Mouse (Mus musculus) neural tube, embryonic 15.5 days (tissue): Measurements from ENCODE around the gene Defb43. TPM values are rescaled to one million over a fixed set of nuclear protein-coding genes. Genes with fewer than 3 reads are reported as not detected.

Source experiments
- ATAC-seq: fragments of 200-750 bp; cut with Nextera tagmentation; 2 replicates; pipeline ENCODE4 v1.8.0; 2017; ENCODE audit warnings: mild to moderate bottlenecking, moderate TSS enrichment, moderate library complexity; ENCODE audit not compliant: low FRiP score
- H3K27ac ChIP-seq: fragments of 300-500 bp; sonication (generic); replicated peaks from 2 replicates; pipeline ENCODE4 v1.5.1; 2015; ENCODE audit warnings: mild to moderate bottlenecking, inconsistent platforms
- H3K27me3 ChIP-seq: fragments of 300-500 bp; sonication (generic); replicated peaks from 2 replicates; pipeline ENCODE4 v1.6.1; 2015; ENCODE audit warnings: inconsistent platforms
- H3K36me3 ChIP-seq: fragments of 300-500 bp; sonication (generic); 2 replicates; pipeline ENCODE4 v1.6.1; 2015; ENCODE audit warnings: inconsistent platforms
- H3K4me1 ChIP-seq: fragments of 300-500 bp; sonication (generic); 2 replicates; pipeline ENCODE4 v1.6.1; 2015; ENCODE audit warnings: inconsistent platforms
- H3K4me2 ChIP-seq: fragments of 300-500 bp; sonication (generic); 2 replicates; pipeline ENCODE4 v1.6.1; 2015; ENCODE audit warnings: inconsistent platforms, mild to moderate bottlenecking, moderate library complexity
- H3K4me3 ChIP-seq: fragments of 300-500 bp; sonication (generic); replicated peaks from 2 replicates; pipeline ENCODE4 v1.5.1; 2015; ENCODE audit warnings: mild to moderate bottlenecking, inconsistent platforms
- H3K9ac ChIP-seq: fragments of 300-500 bp; sonication (generic); replicated peaks from 2 replicates; pipeline ENCODE4 v1.6.1; 2015; ENCODE audit warnings: mild to moderate bottlenecking, inconsistent platforms
- H3K9me3 ChIP-seq: fragments of 300-500 bp; sonication (generic); replicated peaks from 2 replicates; pipeline ENCODE4 v1.6.1; 2016; ENCODE audit warnings: inconsistent platforms
- WGBS: fragments of 180-500 bp; shearing (Covaris S2); methylation state at CpG from one replicate; pipeline ENCODE4 v1.1.7; 2015; ENCODE audit warnings: mixed read lengths; 5-methylcytosine and 5-hydroxymethylcytosine counted together
- polyA plus RNA-seq: library from polyadenylated mRNA; unstranded; fragments of >200 nt; fragmentation: Nextera tagmentation; extraction: Ambion mirVana; gene quantifications from 2 replicates; pipeline ENCODE4 v1.2.1, GENCODE M21; 2015

Gene Defb43
- polyA plus RNA-seq, 1 experiment from 2014 or later, result not detected

DNA sequence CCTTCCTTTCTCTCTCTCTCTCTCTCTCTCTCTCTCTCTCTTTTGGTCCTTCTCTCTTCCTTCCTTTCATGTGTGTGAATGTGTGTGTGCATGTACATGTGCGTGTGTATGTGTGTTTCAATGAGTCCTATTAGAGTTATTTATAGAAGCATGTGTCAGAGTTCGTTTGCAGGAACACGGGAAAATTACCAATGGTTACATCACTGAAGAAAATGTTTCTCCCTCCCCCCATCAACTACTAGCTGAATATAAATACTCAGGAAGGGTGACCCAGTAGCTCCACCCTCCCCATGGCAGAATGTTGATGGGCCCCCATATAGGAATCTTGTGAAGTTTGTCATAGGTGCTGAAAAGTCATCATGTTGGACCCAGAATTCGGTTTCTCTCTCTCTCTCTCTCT lies 1.5 kb downstream of the Defb43 start:
- H3K36me3 ChIP-seq, result no peaks in the 10 kb centered on the region
- H3K4me2 ChIP-seq, result no peak overlapping the region
- no peak for ATAC-seq
- H3K27ac ChIP-seq, result no peak overlapping the region
- H3K9ac ChIP-seq, result no peak overlapping the region
- 89% methylated on average over 4 of the region's 4 CpGs for WGBS
- H3K4me1 ChIP-seq, result no peaks in the 10 kb centered on the region
- no peak overlapping the region for H3K4me3 ChIP-seq
- no peaks in the 10 kb centered on the region for H3K9me3 ChIP-seq
- H3K27me3 ChIP-seq, result no peaks in the 10 kb centered on the region

DNA sequence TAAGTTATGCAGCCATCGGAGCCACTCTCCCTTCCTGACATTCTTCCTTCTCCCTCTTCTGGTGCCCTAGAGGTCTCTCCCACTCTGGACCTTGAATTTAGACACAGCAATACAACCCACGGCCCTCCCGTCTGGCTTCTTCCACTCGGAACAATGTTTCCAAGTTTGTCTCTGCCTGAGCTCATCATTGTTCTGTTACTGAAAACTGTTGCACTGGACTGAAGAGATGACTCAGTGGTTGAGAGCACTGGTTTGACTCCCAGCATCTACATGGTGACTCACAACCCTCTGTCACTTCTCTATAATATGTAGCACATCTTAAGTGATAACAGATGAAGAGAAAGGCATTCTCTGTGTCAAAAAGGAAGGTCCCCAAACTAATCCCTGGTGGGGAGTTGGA lies 3.1 kb downstream of the Defb43 start:
- H3K9ac ChIP-seq, result no peak overlapping the region
- ATAC-seq, result no peak
- WGBS, result 87% methylated on average over 4 of the region's 4 CpGs

DNA sequence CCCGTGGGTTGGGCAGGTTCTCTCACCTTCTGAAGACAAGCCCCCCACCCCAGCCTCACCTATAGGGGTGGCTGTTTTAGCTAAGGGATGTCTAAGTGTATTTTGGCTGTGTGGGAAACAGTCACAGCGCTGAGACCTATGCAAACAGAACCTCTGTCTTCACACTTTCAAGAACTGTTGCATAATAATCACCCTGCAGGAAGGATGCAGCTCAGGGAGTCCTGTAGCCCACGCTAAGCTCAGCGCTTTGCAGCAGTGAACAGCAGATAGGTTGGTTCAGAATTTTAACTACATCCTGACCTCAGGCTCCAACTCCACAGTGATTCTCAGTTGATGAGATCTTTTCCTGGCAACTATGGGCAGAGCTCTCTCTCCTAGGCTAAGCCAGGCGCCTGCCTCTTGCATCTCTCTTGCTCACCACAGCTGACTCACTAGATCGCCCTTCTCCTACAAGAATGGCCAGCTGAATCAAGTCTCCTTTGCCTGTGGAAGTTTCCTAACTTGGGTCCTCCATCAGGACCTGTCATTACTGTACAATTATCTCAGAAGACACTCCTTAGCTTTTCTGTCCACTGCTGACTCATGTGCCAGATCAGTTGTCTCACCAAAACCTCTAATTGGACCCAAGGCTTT lies 9.1 kb downstream of the Defb43 start:
- Histone ChIP-seq H3K36me3 (no peaks in the 10 kb centered on the region), H3K4me1 (no peaks in the 10 kb centered on the region), H3K9me3 (no peaks in the 10 kb centered on the region), H3K27me3 (no peaks in the 10 kb centered on the region), H3K27ac (no peak overlapping the region), H3K4me3 (no peak overlapping the region), H3K4me2 (no peak overlapping the region), H3K9ac (no peak overlapping the region)
- WGBS, result 67% methylated on average over 6 of the region's 6 CpGs
- ATAC-seq, result no peak

More for the DNA sequence above, 3.1 kb downstream of the Defb43 start:
- Histone ChIP-seq H3K4me2 (no peak overlapping the region), H3K4me1 (no peaks in the 10 kb centered on the region), H3K27ac (no peak overlapping the region), H3K4me3 (no peak overlapping the region), H3K9me3 (no peaks in the 10 kb centered on the region), H3K27me3 (no peaks in the 10 kb centered on the region), H3K36me3 (no peaks in the 10 kb centered on the region)

DNA sequence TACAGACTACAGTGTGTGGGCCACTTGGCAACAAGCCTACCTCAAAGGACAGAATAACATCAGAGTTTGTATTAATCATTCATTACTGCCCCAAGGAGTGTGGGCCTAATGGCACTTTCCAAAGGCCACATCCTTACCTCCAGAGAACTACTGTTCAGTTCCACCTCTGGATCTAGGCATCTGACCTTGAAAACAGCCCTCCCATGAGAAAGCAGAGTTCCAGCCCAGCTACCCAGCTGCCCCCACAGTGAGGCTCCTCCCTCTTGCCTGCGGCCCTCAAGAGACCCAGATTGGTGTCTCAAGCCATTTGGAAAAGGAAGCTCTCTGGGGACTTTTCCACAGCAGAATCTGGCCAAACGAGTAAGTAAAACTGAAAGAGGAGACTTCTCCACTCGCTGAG lies 35.1 kb downstream of the Defb43 start, which contains the start of gene Defb42:
TSS of gene Defb42 (plus strand) at position 301 of the 400 bp plus-strand sequence.
- no peaks in the 10 kb centered on the region for H3K36me3 ChIP-seq
- WGBS, result 82% methylated on average over 3 of the region's 3 CpGs
- ATAC-seq, result no peak
- H3K9ac ChIP-seq, result no peak within 1 kb of the TSS
- H3K4me1 ChIP-seq, result no peaks in the 10 kb centered on the region
- H3K4me2 ChIP-seq, result no peak within 1 kb of the TSS
- H3K27ac ChIP-seq, result no peak within 1 kb of the TSS
- H3K27me3 ChIP-seq, result no peaks in the 10 kb centered on the region
- no peaks in the 10 kb centered on the region for H3K9me3 ChIP-seq
- no peak within 1 kb of the TSS for H3K4me3 ChIP-seq

DNA sequence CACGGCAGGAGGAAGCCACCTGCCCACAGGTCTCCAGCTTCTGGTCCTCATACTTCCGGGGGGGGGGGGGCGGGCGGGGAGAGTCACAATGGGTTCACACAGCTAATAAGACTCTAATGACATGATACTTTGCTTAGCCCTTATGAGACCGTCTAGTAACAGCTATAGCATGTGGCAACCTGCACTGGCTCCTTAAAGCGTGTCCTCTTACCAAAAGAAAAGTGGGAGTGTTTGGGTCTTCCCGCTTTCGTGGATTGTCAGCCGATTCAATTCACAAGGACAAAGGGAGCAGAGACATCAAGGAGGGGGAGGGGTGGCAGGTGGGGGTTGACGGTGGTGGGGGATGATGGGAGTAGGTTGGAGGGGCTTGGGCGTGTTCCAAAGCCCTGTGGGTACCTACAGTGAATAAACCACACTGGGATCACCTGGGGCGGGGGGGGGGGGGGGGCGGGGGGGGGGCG lies 38.4 kb downstream of the Defb43 start, which contains the start of gene Defb30:
TSS of gene Defb30 (minus strand) at position 51 of the 461 bp plus-strand sequence.
- ATAC-seq, result no peak
- Histone ChIP-seq H3K4me1 (peaks cover 4% of the 10 kb centered on the region; the same call in 1 of the 2 replicates), H3K9me3 (no peaks in the 10 kb centered on the region), H3K27ac (no peak within 1 kb of the TSS), H3K4me2 (no peak within 1 kb of the TSS), H3K4me3 (no peak within 1 kb of the TSS), H3K36me3 (no peaks in the 10 kb centered on the region), H3K27me3 (no peaks in the 10 kb centered on the region), H3K9ac (no peak within 1 kb of the TSS)
- 58% methylated on average over 10 of the region's 14 CpGs for WGBS

DNA sequence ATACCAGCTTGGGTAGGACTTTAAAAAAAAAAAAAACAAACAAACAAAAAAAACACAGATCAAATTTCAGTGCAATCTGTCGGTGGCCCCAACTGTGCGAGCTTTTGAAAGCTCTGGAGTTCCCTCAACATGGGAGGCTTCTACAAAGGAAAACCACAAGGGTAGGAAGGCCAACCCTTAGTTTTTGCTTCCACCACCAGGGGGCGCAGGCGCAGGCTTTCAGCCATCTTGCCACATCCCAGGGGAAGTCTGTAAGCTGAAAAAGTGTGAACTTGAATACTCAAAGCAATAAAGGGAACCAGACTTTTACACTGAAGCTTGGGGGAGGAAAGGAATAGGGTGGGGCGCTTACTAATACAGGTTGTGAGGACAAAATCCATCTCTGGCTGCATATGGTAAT lies 39.2 kb downstream of the Defb43 start:
- H3K4me1 ChIP-seq, result peaks cover 4% of the 10 kb centered on the region; the same call in 1 of the 2 replicates
- 38% methylated on average over 5 of the region's 5 CpGs for WGBS
- no peaks in the 10 kb centered on the region for H3K36me3 ChIP-seq

DNA sequence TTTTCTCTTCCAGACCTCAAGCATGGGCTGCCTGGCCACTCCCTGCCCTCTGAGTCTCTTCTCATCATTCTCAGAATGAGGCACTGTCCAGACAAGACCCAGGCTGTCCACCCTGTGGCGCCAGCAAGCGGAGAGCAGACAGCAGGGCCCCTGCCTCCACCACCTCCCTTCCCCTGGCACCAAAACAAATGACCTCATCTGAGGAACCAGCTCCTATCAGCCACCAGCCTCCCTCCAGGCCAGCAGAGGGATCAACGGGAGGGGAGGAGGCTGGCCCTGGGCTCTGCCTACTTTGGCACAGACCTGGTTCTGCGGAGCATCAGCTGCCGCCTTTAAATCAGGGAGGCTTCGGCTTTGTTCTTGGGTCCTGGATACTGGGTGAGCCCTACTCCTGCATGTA lies 43.2 kb downstream of the Defb43 start:
- ATAC-seq, result peak; percentile 21; the same call in 1 of the 2 replicates
- Histone ChIP-seq H3K4me3 (no peak overlapping the region), H3K27ac (no peak overlapping the region), H3K9ac (no peak overlapping the region), H3K27me3 (no peaks in the 10 kb centered on the region), H3K4me2 (no peak overlapping the region), H3K36me3 (no peaks in the 10 kb centered on the region), H3K4me1 (peaks cover 4% of the 10 kb centered on the region; the same call in 1 of the 2 replicates), H3K9me3 (no peaks in the 10 kb centered on the region)
- 36% methylated on average over 6 of the region's 6 CpGs for WGBS

More for the DNA sequence above, 39.2 kb downstream of the Defb43 start:
- ATAC-seq, result no peak
- Histone ChIP-seq H3K27me3 (no peaks in the 10 kb centered on the region), H3K4me3 (no peak overlapping the region), H3K4me2 (no peak overlapping the region), H3K9ac (no peak overlapping the region), H3K27ac (no peak overlapping the region), H3K9me3 (no peaks in the 10 kb centered on the region)

DNA sequence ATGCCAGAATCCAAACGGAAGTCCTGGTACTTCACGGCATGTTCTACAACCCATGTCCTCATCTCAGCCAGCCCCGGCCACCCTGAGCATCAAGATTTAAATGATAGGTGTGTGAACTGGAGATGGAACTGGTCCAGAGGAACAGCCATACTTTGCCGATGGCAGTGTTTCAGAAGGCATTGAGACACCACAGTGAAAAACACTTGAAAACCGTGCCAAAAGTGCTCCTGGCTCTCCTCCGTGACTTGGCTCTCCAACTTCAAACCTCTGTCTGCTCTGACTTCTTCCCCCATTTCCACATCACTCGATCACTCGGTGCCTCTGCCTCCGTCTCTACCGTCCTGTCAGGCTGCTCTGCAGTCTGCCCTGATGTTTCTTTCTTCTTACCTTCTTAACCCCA lies 48.8 kb downstream of the Defb43 start:
- Histone ChIP-seq H3K4me2 (no peak overlapping the region), H3K36me3 (no peaks in the 10 kb centered on the region), H3K9ac (no peak overlapping the region), H3K4me3 (no peak overlapping the region), H3K27ac (no peak overlapping the region), H3K27me3 (0 out of 2 replicates have a peak, but pooled peaks cover under 1% of the 10 kb centered on the region), H3K9me3 (no peaks in the 10 kb centered on the region), H3K4me1 (no peaks in the 10 kb centered on the region)
- WGBS, result 80% methylated on average over 10 of the region's 10 CpGs
- no peak for ATAC-seq

DNA sequence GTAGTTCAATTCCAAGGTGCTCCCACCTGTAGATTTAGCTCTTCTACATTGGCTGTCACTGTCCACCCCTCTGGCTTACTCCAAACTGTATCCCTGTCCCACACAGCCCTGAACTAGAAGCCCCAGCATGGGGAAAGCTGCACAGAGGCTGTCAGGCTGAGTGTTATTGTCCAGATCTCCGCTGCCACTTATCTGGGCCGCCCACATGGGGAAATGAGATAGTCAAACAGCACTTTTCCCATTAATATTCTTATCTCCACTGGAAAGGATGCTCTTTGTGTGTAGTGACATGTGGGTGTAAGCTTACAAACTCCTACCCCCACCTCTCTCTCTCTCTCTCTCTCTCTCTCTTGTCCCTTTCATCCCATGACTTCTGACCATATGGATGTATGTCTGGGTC lies 50.6 kb downstream of the Defb43 start:
- Histone ChIP-seq H3K4me3 (no peak overlapping the region), H3K4me2 (no peak overlapping the region), H3K9me3 (no peaks in the 10 kb centered on the region), H3K9ac (no peak overlapping the region), H3K4me1 (0 out of 2 replicates have a peak, but pooled peaks cover 3% of the 10 kb centered on the region), H3K27ac (no peak overlapping the region), H3K27me3 (0 out of 2 replicates have a peak, but pooled peaks cover 5% of the 10 kb centered on the region), H3K36me3 (no peaks in the 10 kb centered on the region)
- ATAC-seq, result no peak
- WGBS, result 98% methylated on average over 2 of the region's 2 CpGs

DNA sequence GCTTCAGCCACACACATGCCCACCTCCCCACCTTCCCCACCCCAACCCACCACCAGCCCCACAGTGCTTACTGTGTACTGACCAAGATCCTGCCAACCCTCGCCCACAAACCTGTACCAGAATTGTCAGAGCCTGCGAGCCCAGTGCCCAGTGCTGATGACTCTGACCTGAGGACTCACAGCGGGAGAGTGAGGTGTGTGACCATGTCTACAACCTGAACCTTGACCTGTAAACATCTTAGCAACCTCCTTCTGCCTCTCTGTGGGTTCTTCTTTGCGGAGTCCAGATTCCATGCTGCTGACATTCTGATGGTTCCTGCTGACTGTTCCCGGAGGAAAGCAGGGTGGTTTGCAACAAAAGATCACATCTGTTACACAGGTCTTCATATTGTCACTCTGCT lies 53.8 kb downstream of the Defb43 start:
- Histone ChIP-seq H3K9me3 (no peaks in the 10 kb centered on the region), H3K27me3 (0 out of 2 replicates have a peak, but pooled peaks cover 5% of the 10 kb centered on the region), H3K36me3 (no peaks in the 10 kb centered on the region), H3K4me2 (no peak overlapping the region), H3K4me3 (no peak overlapping the region), H3K4me1 (0 out of 2 replicates have a peak, but pooled peaks cover 3% of the 10 kb centered on the region), H3K27ac (no peak overlapping the region), H3K9ac (no peak overlapping the region)
- WGBS, result 82% methylated on average over 5 of the region's 5 CpGs
- ATAC-seq, result no peak

DNA sequence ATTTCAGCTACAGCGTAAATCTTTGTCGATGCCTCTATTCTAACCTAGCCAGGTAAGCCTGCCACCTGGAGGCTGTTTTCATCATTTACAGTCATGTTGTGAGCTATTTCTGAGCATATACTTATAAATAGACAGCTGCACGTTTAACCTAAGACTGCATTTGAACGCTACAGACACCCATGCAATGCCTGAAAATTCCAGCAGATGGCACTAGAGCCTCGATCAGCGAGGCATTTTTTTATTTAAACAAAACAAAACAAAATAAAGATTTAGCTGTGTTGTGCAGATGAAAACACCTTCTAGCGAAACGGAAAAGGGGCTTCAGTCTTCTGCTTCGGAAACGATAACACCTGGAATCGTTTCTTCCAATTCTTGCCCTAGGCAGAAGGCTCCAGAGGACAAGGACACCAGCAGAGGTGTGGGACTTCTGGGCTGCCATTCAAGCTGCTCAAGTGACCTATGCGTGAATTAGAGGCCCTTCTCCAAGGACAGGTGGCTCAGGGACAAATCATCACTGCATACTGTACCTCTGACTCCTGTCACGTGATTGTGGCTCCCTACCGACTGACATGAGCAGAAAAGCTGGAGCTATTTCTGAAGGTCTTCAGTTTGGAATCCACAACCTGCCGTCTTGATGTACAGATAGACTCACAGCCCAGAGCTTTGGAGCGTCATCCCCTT lies 55.2 kb downstream of the Defb43 start:
- H3K27ac ChIP-seq, result no peak overlapping the region
- no peaks in the 10 kb centered on the region for H3K9me3 ChIP-seq
- no peaks in the 10 kb centered on the region for H3K36me3 ChIP-seq
- 0 out of 2 replicates have a peak, but pooled peaks cover 3% of the 10 kb centered on the region for H3K4me1 ChIP-seq
- WGBS, result 33% methylated on average over 16 of the region's 16 CpGs
- H3K4me3 ChIP-seq, result no peak overlapping the region
- H3K4me2 ChIP-seq, result peak overlapping the region; percentile 50
- H3K9ac ChIP-seq, result no peak overlapping the region
- peak; percentile 57; the same call in 1 of the 2 replicates for ATAC-seq
- 0 out of 2 replicates have a peak, but pooled peaks cover 5% of the 10 kb centered on the region for H3K27me3 ChIP-seq
